Mouse (Mus musculus) adrenal gland, adult 18-20 months (tissue): ENCODE data around the gene Arhgef12. TPM values are rescaled to one million over a fixed set of nuclear protein-coding genes. Genes with fewer than 3 reads are reported as not detected.
"Not testable (repeated sequence)": the region's sequence is repeated elsewhere in the genome, so short reads cannot be mapped to it uniquely, and the experiment has no call there.

Experiments used
- DNase-seq, 2 experiments: peaks; one replicate each; pipeline ENCODE4 v3.0.0; 2021 to 2022; ENCODE audit warnings: low spot score in 2 of 2
- long read RNA-seq, 2 experiments: library from polyadenylated mRNA; stranded (forward); transcript quantifications; one replicate each; pipeline ENCODE4 v2.0.0; 2021
- total RNA-seq, 2 experiments: library from RNA; stranded (reverse); gene quantifications; 1 replicate in 1 of 2; 2 replicates in 1 of 2; pipeline ENCODE4 v1.2.3; 2021

The Arhgef12 gene
- total RNA-seq, result 100 to 1,000 TPM; 114 to 125 TPM
- long read RNA-seq, experiment 1, full-length matches to known transcripts, result 3 of 27 reads
- long read RNA-seq, experiment 1, partial matches to known transcripts, result 8 of 27 reads
- long read RNA-seq, experiment 1, other reads (novel, unspliced or antisense), result 16 of 27 reads
- long read RNA-seq, experiment 2, partial matches to known transcripts, result 18 of 46 reads
- long read RNA-seq, experiment 2, other reads (novel, unspliced or antisense), result 28 of 46 reads

GRCm38 (mm10) chr9:43107187-43107517, at the start of gene Arhgef12:
Arhgef12 (minus strand) TSS chr9:43107239.
- DNase-seq, result no peak

GRCm38 (mm10) chr9:43155960-43156359, 48.9 kb upstream of the Arhgef12 start:
- DNase-seq, result no peak

GRCm38 (mm10) chr9:43151779-43152178, 44.7 kb upstream of the Arhgef12 start:
- no peak for DNase-seq

- no peak for DNase-seq
Measured at GRCm38 (mm10) chr9:43150957-43151356, 43.9 kb upstream of the Arhgef12 start.

- peak in 1 of 2 experiments; percentile 6 for DNase-seq
Measured at GRCm38 (mm10) chr9:43150075-43150474, 43.0 kb upstream of the Arhgef12 start.

GRCm38 (mm10) chr9:43149498-43149897, 42.5 kb upstream of the Arhgef12 start:
- no peak for DNase-seq

GRCm38 (mm10) chr9:43145196-43145595, 38.2 kb upstream of the Arhgef12 start:
- no peak for DNase-seq

- no peak for DNase-seq
Measured at GRCm38 (mm10) chr9:43144206-43144810, 37.3 kb upstream of the Arhgef12 start.

GRCm38 (mm10) chr9:43141839-43142238, 34.8 kb upstream of the Arhgef12 start:
- DNase-seq, result peak; percentile 69 to 72

- DNase-seq, result no peak
Measured at GRCm38 (mm10) chr9:43133525-43133924, 26.5 kb upstream of the Arhgef12 start.

- DNase-seq, result no peak
Measured at GRCm38 (mm10) chr9:43132380-43132779, 25.3 kb upstream of the Arhgef12 start.

- DNase-seq, result no peak
Measured at GRCm38 (mm10) chr9:43131940-43132339, 24.9 kb upstream of the Arhgef12 start.

- no peak for DNase-seq
Measured at GRCm38 (mm10) chr9:43130684-43131083, 23.6 kb upstream of the Arhgef12 start.

GRCm38 (mm10) chr9:43127101-43127787, 20.2 kb upstream of the Arhgef12 start:
- DNase-seq, result peak in 1 of 2 experiments; percentile 41

- DNase-seq, result no peak
Measured at GRCm38 (mm10) chr9:43122379-43122778, 15.3 kb upstream of the Arhgef12 start.

GRCm38 (mm10) chr9:43121948-43122347, 14.9 kb upstream of the Arhgef12 start:
- DNase-seq, result not testable (repeated sequence)

GRCm38 (mm10) chr9:43116997-43117336, 9.9 kb upstream of the Arhgef12 start:
- DNase-seq, result no peak

GRCm38 (mm10) chr9:43116134-43116996, 9.3 kb upstream of the Arhgef12 start, which contains the start of gene Tmem136:
Tmem136 (minus strand) TSS chr9:43116570.
- DNase-seq, result peak; percentile 49 to 55

GRCm38 (mm10) chr9:43115431-43116133, 8.5 kb upstream of the Arhgef12 start:
- DNase-seq, result no peak

GRCm38 (mm10) chr9:43114833-43115232, 7.8 kb upstream of the Arhgef12 start:
- no peak for DNase-seq
